Mouse (Mus musculus): ENCODE results near the gene Slc26a10.
"Not testable (repeated sequence)": the region's sequence is repeated elsewhere in the genome, so short reads cannot be mapped to it uniquely, and the experiment has no call there.

The Slc26a10 gene

DNA sequence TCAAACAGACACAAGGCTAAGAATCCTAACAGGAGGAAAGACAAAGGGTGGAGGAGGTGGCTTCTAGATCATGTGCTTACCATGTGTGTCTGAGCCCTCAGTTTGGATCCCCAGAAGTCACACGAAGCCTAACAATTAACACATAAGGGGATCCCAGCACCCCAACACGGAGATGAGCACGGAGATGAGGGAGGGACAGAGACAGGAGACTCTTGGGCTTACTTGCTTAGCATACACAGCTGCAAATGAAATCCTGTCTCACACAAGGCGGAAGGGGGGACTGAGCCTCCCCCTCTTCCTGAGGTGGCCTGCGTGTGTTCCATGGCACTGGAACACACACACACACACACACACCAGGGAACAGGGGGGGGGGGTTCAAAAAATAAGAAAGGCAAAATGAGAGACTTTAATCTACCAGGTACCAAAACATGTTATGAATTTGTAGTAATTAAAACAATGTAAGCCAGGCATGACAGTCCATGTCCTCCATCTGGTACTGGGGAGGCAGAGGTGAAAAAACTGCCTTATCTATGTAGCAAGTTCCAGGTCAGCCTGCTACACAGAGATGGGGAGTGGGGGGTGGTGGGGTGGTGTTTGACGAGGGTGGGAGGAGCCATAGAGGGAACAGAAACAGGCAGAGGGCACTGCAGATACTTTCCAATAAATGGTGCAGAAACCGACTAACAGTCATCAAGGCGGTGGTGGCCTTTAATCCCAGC lies 45.2 kb downstream of the Slc26a10 start:
- in situ Hi-C loops (cut with MseI, MboI): no loop called here

DNA sequence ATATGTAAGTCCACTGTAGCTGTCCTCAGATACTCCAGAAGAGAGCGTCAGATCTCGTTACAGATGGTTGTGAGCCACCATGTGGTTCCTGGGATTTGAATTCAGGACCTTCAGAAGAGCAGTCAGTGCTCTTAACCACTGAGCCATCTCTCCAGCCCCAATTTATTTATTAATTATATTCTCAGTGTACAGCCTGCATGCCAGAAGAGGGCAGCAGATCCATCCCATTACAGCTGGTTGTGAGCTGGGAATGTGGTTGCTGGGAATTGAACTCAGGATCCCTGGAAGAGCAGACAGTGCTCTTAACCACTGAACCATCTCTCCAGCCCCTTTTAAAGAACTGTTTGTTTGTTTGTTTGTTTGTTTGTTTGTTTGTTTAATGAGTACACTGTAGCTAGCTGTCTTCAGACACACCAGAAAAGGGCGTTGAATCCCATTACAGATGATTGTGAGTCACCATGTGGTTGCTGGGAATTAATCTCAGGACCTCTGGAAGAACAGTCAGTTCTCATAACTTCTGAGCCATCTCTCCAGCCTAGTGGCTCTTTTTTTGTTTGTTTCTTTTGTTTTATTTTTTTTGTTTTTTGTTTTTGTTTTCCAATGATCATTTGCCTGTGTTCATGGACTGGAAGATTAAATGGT lies 45.9 kb downstream of the Slc26a10 start:
- in situ Hi-C loops (cut with MseI, MboI): not testable (repeated sequence)

DNA sequence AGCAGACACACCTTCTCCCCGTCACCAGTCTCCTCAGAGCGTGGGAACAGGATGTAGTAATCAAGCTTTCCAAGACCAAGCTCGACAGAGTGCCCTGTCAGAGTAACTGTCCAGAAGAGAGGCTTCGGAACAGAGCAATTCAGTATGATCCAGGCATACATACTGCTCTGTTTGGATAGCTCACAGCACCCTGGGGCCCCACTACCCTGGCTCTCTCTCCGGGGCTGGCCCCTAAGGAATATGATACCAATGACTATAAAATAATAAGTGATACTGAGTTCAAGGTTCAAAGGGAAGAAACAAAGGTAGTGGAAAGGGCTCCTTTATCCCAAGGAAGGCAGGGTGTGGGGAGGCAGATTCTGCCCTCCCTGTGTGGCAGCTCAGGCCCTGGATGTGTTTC lies 48.0 kb downstream of the Slc26a10 start:
- in situ Hi-C loops (cut with MseI, MboI): no loop called here

DNA sequence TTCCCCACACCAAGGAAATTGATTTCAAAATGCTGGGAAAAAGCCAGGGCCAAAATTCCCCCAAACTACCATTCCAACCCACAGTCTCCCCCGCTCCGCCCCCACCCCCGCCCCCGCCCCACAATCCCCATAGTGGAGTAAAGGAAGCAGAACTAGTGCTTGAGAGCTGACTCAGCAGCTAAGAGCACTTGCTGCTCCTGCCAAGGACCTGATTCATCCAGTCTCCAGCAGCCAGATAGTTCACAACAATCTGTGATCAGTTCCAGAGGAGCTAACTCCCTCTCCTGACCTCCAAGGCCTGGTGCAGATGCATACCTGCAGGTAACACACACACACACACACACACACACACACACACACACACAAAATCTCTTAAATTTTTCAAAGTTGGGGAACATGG lies 51.0 kb downstream of the Slc26a10 start:
- in situ Hi-C loops (cut with MseI, MboI): loop anchor here in 1 of 2 experiments (5.0 kb wide), 1 partner anchor 43 kb away; no protein-coding TSS in a partner anchor

DNA sequence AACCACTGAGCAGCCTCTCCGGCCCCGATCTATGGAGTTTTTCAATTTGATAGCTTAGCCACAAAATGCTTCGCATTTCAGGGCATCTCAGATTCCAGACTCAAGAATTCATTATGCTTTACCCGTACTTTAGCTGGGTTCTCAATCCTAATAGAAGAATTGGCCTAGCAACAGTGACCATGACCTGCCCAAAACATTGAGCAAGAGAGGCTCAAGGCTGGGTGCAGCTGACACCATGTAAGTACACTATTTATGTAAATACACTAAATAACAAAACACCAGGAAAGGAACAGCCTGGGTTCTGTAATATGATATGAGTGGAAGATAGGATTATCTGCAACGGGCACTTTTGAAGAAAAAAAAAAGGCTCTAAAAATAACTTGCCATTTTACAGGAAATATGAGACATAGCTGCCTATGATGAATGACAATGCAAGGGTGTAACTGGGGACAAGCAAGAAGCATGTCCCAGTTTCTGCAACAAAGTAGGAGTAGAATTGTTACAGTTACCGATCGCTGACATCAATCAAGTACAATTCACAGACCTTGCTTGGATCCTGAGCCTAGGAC lies 52.6 kb downstream of the Slc26a10 start:
- in situ Hi-C loops (cut with MseI, MboI): loop anchor here in 1 of 2 experiments (5.0 kb wide), 1 partner anchor 45 kb away; no protein-coding TSS in a partner anchor

DNA sequence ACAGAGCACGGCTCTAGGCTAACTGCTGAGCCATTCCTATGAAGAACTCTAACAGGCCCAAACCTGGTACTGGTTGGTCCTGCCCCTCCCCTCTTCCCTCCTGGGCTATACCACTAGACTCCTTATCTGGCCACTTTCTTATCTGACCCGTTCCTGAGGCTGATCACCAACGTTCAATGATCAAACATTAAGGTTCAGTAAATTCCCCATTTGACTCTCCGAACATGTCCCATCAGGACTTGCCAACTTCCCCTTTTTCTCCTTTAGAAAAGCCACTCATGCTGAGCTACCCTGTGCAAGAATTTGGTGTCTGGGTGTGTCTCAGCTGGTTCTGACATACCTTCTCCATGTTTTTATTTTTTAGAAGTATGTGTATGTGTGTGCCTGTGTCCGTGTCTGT lies 53.9 kb downstream of the Slc26a10 start:
- in situ Hi-C loops (cut with MseI, MboI): loop anchor here in 1 of 2 experiments (5.0 kb wide), 1 partner anchor 46 kb away; no protein-coding TSS in a partner anchor

DNA sequence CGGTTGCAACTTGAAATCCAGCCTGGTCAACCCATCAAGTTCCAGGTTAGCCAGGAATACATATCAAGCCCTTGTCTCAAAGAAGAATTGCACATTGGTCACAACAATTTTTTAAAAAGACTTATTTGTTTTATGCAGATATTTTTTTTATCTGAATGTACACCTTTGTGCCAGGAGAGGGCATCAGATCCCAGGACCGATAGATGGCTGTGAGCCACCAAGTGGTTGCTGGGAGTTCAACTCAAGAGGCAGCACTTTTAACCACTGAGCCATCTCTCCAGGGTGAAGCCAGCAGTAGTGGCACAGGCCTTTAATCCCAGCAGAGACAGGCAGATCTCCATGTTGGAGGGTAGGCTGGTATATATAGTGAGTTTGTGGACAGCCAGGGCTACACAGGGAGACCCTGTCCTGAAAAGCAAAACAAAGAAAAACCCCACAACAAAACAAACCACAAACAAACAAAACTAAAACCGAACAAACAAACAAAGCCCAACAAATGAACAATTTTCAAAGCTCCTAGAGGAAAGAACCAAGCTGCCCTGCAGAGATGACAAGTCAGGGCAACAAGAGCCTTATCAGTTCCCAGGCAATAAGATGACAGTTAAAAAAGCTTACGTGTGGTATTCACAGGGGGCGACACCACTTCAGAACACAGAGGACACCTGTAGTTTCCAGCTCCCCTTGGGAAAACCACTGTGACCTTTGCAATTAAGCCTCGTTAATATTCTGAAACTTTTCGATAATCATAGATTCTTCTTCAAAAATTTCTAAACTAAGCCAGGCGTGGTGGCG lies 55.0 kb downstream of the Slc26a10 start:
- in situ Hi-C loops (cut with MseI, MboI): loop anchor here in 1 of 2 experiments (5.0 kb wide), 1 partner anchor 47 kb away; no protein-coding TSS in a partner anchor

DNA sequence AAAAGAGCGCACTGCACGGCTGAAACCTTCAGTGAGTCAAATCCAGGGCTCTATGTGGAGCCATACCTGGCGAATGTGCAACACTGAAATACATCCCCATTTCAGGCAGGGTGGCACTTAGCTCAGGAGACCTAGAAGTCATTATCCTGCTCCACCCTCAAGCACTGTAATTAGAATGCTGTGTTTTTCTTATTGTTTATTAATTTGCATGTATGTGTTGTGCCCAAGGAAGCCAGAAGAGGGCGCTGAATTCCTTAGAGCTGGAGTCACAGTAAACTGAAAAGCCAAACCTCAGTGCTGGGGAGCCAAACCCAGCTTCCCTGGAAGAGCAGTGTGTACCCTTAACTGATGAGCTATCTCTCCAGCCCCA lies 57.0 kb downstream of the Slc26a10 start:
- in situ Hi-C loops (cut with MseI, MboI): no loop called here

DNA sequence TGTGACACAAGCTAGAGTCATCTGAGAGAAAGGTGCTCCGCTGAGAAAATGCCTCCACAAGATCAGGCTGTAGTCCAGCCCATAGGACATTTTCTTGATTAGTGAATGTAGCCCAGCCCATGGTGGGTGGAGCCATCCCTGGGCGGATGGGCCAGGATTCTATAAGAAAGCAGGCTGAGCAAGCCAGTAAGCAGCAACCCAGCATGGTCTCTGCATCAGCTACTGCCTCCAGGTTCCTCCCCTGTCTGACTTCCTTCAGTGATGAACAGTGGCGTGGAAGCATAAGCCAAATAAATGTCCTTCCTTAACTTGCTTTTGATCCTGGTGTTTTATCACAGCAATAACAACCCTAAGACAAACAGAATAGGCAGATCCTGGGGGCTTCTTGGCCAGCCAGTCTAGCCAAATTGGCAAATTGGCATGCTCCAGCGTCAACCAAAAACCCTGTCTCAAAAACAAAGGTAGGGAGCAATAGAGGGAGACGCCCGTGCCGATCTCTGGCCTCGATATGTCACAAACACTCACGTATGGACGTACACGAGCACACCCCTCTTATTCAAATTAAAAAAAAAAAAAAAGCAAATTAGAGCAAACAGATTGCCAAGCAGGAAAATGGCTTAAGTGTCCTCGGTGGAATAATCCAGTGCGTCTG lies 57.5 kb downstream of the Slc26a10 start:
- in situ Hi-C loops (cut with MseI, MboI): no loop called here

DNA sequence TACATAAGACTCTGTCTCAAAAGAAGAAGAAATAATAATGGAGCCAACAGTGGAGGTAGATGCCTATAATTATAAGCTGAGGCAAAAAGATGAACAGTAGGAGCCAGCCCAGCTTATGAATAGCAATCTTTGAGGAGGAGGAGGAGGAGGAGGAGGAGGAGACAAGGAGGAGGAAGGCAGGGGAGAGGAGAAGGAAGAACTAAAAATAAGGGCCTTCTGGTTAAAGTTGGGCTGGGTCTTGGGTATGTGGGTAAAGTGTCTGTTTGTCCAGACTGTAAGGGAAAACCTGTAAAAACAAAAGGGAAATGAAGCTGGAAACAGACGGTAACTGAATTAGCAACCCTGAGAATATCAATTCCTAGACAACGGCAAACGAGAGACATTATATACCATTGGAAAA lies 58.4 kb downstream of the Slc26a10 start:
- in situ Hi-C loops (cut with MseI, MboI): no loop called here
